In genomic region chr5:149648196-149648595, GRCm38 (mm10) we compare ENCODE assay signal across 12 mouse cellular contexts. TPM values are rescaled to one million over a fixed set of nuclear protein-coding genes. Genes with fewer than 3 reads are reported as not detected.
DNase-seq lines count a peak whose midpoint lies in the region; ATAC-seq and TF ChIP-seq lines count a peak whose summit lies in the region.
"Had no signal": no experiment of that assay in that cellular context is flagged by ENCODE, and none has a peak within 500 bp of the region (broad histone marks: within the 10 kb centered on the region; RNA-seq: fewer than 3 reads in every experiment).

No protein-coding gene starts in this region.

- ATAC-seq in midbrain, embryonic 16.5 days, result no peak
- no peak for ATAC-seq in midbrain, embryonic 13.5 days
- ATAC-seq in liver, embryonic 14.5 days (ENCODE audit: insufficient read depth), result no peak
- no peak for ATAC-seq in granulocyte monocyte progenitor cell, adult 5-6 weeks (replicated peaks; ENCODE audit: poor library complexity, severe bottlenecking)
- ATAC-seq: activated CD4-positive, CD25-positive, alpha-beta regulatory T cell, adult 4 months had no signal

- TF ChIP-seq EP300 in heart, adult 2 months (IDR thresholded peaks at IDR 0.05; ENCODE audit: insufficient read depth, low read depth, low read length), result no peak
- no peak for TF ChIP-seq EP300 in liver, embryonic 14.5 days (IDR thresholded peaks at IDR 0.05; ENCODE audit: low read depth)

- no peaks in the 10 kb centered on the region for H3K4me1 ChIP-seq in heart, adult 2 months (ENCODE audit: control insufficient read depth, insufficient read depth, low read length)
- H3K4me1 ChIP-seq in midbrain, embryonic 16.5 days (ENCODE audit: control insufficient read depth, insufficient read depth, low read length), result peaks cover 14% of the 10 kb centered on the region
- H3K4me1 ChIP-seq in midbrain, embryonic 13.5 days (replicated peaks), result peaks cover 26% of the 10 kb centered on the region
- H3K4me1 ChIP-seq in liver, embryonic 14.5 days (replicated peaks; ENCODE audit: control insufficient read depth in 2 of 2, insufficient read depth in 2 of 2, low read length in 1 of 2), result peaks cover 28 to 39% of the 10 kb centered on the region in 2 experiments

- H3K79me2 ChIP-seq in heart, adult 2 months (replicated peaks; ENCODE audit: control insufficient read depth, insufficient read depth, low read length), result no peaks in the 10 kb centered on the region

- no peak overlapping the region for H3K27ac ChIP-seq in heart, adult 2 months
- peak overlapping the region; percentile 30 for H3K27ac ChIP-seq in midbrain, embryonic 16.5 days (ENCODE audit: low read length)
- no peak overlapping the region for H3K27ac ChIP-seq in midbrain, embryonic 13.5 days
- H3K27ac ChIP-seq in liver, embryonic 14.5 days, result peak overlapping the region; percentile 92
- H3K27ac ChIP-seq: forebrain, embryonic 15.5 days; neural tube, embryonic 12.5 days; stomach, postnatal 0 days had no signal

- H3K27me3 ChIP-seq in heart, adult 2 months (ENCODE audit: control insufficient read depth, insufficient read depth, low read length), result no peaks in the 10 kb centered on the region
- H3K27me3 ChIP-seq in midbrain, embryonic 16.5 days (ENCODE audit: control insufficient read depth, insufficient read depth, low read depth, low read length), result no peaks in the 10 kb centered on the region
- no peaks in the 10 kb centered on the region for H3K27me3 ChIP-seq in midbrain, embryonic 13.5 days
- no peaks in the 10 kb centered on the region for H3K27me3 ChIP-seq in liver, embryonic 14.5 days (ENCODE audit: control insufficient read depth, insufficient read depth, low read length)
- H3K27me3 ChIP-seq: forebrain, embryonic 15.5 days; neural tube, embryonic 12.5 days had no signal

- no peak overlapping the region for H3K9ac ChIP-seq in heart, adult 2 months (ENCODE audit: low read depth, low read length)
- H3K9ac ChIP-seq in midbrain, embryonic 16.5 days (ENCODE audit: low read depth, low read length), result no peak overlapping the region
- H3K9ac ChIP-seq in midbrain, embryonic 13.5 days (replicated peaks), result no peak overlapping the region
- H3K9ac ChIP-seq in liver, embryonic 14.5 days (replicated peaks), result peak overlapping the region; percentile 60
- H3K9ac ChIP-seq: forebrain, embryonic 15.5 days; neural tube, embryonic 12.5 days had no signal

- peak; percentile 33 to 49 for DNase-seq in heart, postnatal 10 days
- DNase-seq in heart, adult 2 months, result no peak
- DNase-seq in liver, embryonic 14.5 days (ENCODE audit: low read depth in 3 of 3, low spot score in 3 of 3), result no peak
- DNase-seq in urinary bladder, postnatal 14 days (ENCODE audit: low spot score), result no peak
- DNase-seq: right cerebral cortex, postnatal 14 days had no signal

- no peak for TF ChIP-seq POLR2A in heart, adult 2 months (IDR thresholded peaks at IDR 0.05; ENCODE audit: insufficient read depth, low read depth, low read length)

- TF ChIP-seq CTCF in heart, adult 2 months (IDR thresholded peaks at IDR 0.05), result no peak
- TF ChIP-seq CTCF in liver, embryonic 14.5 days (IDR thresholded peaks at IDR 0.05; ENCODE audit: low read depth), result no peak

- 23% methylated on average over 4 of the region's 4 CpGs for WGBS in heart, adult 2 months
- WGBS in midbrain, embryonic 16.5 days, result 65% methylated on average over 4 of the region's 4 CpGs
- whole genome bisulfite sequencing in midbrain, embryonic 13.5 days, result 79% methylated on average over 4 of the region's 4 CpGs
- WGBS in liver, embryonic 14.5 days (ENCODE audit: insufficient replicate concordance), result 35% methylated on average over 4 of the region's 4 CpGs

- H3K36me3 ChIP-seq in heart, adult 2 months (ENCODE audit: control insufficient read depth, insufficient read depth, low read length), result no peaks in the 10 kb centered on the region
- no peaks in the 10 kb centered on the region for H3K36me3 ChIP-seq in midbrain, embryonic 16.5 days (ENCODE audit: control insufficient read depth, insufficient read depth, low read length)
- H3K36me3 ChIP-seq in midbrain, embryonic 13.5 days, result no peaks in the 10 kb centered on the region
- H3K36me3 ChIP-seq in liver, embryonic 14.5 days (replicated peaks; ENCODE audit: control insufficient read depth, insufficient read depth, low read depth), result no peaks in the 10 kb centered on the region
- H3K36me3 ChIP-seq: forebrain, embryonic 15.5 days; neural tube, embryonic 12.5 days had no signal

- H3K4me3 ChIP-seq in heart, adult 2 months, result no peak overlapping the region
- no peak overlapping the region for H3K4me3 ChIP-seq in midbrain, embryonic 16.5 days (ENCODE audit: low read depth, low read length)
- no peak overlapping the region for H3K4me3 ChIP-seq in midbrain, embryonic 13.5 days (replicated peaks)
- H3K4me3 ChIP-seq in liver, embryonic 14.5 days (ENCODE audit: insufficient read depth in 1 of 2, low read depth in 2 of 2, low read length in 2 of 2), result no peak overlapping the region
- H3K4me3 ChIP-seq: forebrain, embryonic 15.5 days; neural tube, embryonic 12.5 days had no signal

- no peaks in the 10 kb centered on the region for H3K9me3 ChIP-seq in midbrain, embryonic 16.5 days (replicated peaks; ENCODE audit: control insufficient read depth, low read length, poor library complexity, severe bottlenecking)
- H3K9me3 ChIP-seq in midbrain, embryonic 13.5 days, result no peaks in the 10 kb centered on the region
- H3K9me3 ChIP-seq in liver, embryonic 14.5 days (ENCODE audit: control insufficient read depth, low read length), result no peaks in the 10 kb centered on the region
- H3K9me3 ChIP-seq: forebrain, embryonic 15.5 days; neural tube, embryonic 12.5 days had no signal

- H3K4me2 ChIP-seq in midbrain, embryonic 16.5 days (ENCODE audit: low read length), result no peak overlapping the region
- no peak overlapping the region for H3K4me2 ChIP-seq in midbrain, embryonic 13.5 days (replicated peaks)
- H3K4me2 ChIP-seq in liver, embryonic 14.5 days (ENCODE audit: low read depth), result peak overlapping the region; percentile 64
- H3K4me2 ChIP-seq: forebrain, embryonic 15.5 days; neural tube, embryonic 12.5 days had no signal

- intact Hi-C loops in heart, postnatal 10 days (cut with DNase I), result loop anchor here (10.0 kb wide), 1 partner anchor 207 kb away; no protein-coding TSS in a partner anchor
- intact Hi-C loops in heart, adult 2 months (cut with DNase I), result no loop called here

RNA-seq across cellular contexts. Expression of gene Hsph1, which starts 12.0 kb away (rescaled TPM):
- 10 to 100 TPM; 14.2 to 20.8 TPM for total RNA-seq in heart, postnatal 10 days (2021)
- 10 to 100 TPM; 62.1 to 75.7 TPM for total RNA-seq in heart, adult 2 months (2021)
- 12.6 and 14.7 TPM in 2 replicates for polyA plus RNA-seq in heart, adult 2 months (2012; rRNA removed)
- 103 and 128 TPM in 2 replicates for polyA plus RNA-seq in midbrain, embryonic 16.5 days (2015; fragmentation: Nextera tagmentation; extraction: Ambion mirVana)
- 90.5 and 101 TPM in 2 replicates for polyA plus RNA-seq in midbrain, embryonic 13.5 days (2015; fragmentation: Nextera tagmentation; extraction: Ambion mirVana)
- polyA plus RNA-seq in liver, embryonic 14.5 days (2012; rRNA removed), result 12.6 and 33.5 TPM in 2 replicates
- 23.5 and 28.1 TPM in 2 replicates for polyA plus RNA-seq in liver, embryonic 14.5 days (2014; fragmentation: Nextera tagmentation; extraction: Ambion mirVana)
- total RNA-seq in granulocyte monocyte progenitor cell, adult 5-6 weeks (2014; fragmentation: Nextera tagmentation), result 44.5 and 46.7 TPM in 2 replicates
- 27.7 and 42.5 TPM in 2 replicates for total RNA-seq in granulocyte monocyte progenitor cell, adult 5-6 weeks (2017)

RNA-seq across cellular contexts. Expression of gene B3glct, which starts 29.8 kb away (rescaled TPM):
- total RNA-seq in heart, postnatal 10 days (2021), result 1 to 10 TPM; 9.7 to 10.0 TPM
- 1 to 10 TPM; 4.9 to 6.4 TPM for total RNA-seq in heart, adult 2 months (2021)
- polyA plus RNA-seq in heart, adult 2 months (2012; rRNA removed), result 4.6 and 5.2 TPM in 2 replicates
- 17.5 and 18.5 TPM in 2 replicates for polyA plus RNA-seq in midbrain, embryonic 16.5 days (2015; fragmentation: Nextera tagmentation; extraction: Ambion mirVana)
- polyA plus RNA-seq in midbrain, embryonic 13.5 days (2015; fragmentation: Nextera tagmentation; extraction: Ambion mirVana), result 13.6 and 13.9 TPM in 2 replicates
- polyA plus RNA-seq in liver, embryonic 14.5 days (2012; rRNA removed), result 2.3 and 2.9 TPM in 2 replicates
- 4.1 and 5.0 TPM in 2 replicates for polyA plus RNA-seq in liver, embryonic 14.5 days (2014; fragmentation: Nextera tagmentation; extraction: Ambion mirVana)
- 10.4 and 14.2 TPM in 2 replicates for total RNA-seq in granulocyte monocyte progenitor cell, adult 5-6 weeks (2014; fragmentation: Nextera tagmentation)
- 4.8 and 10.1 TPM in 2 replicates for total RNA-seq in granulocyte monocyte progenitor cell, adult 5-6 weeks (2017)

Comparison
In these comparisons a context has a peak if more than half of its experiments do, and no peak if none do; other contexts are left out.
1. DNase-seq: peak in heart, postnatal 10 days (2 of 2); none in heart, adult 2 months (0 of 2), liver, embryonic 14.5 days (0 of 3) and urinary bladder, postnatal 14 days (single experiment).
2. H3K27ac ChIP-seq: peak in midbrain, embryonic 16.5 days (single experiment) and liver, embryonic 14.5 days (single experiment); none in heart, adult 2 months (single experiment) and midbrain, embryonic 13.5 days (single experiment).